Mouse (Mus musculus) hindbrain, embryonic 15.5 days (tissue): ENCODE results near the gene 2900026A02Rik. TPM values are rescaled to one million over a fixed set of nuclear protein-coding genes. Genes with fewer than 3 reads are reported as not detected.
A peak's percentile ranks its signal among the peaks of the same experiment; 100 is the strongest.

Experiments
- ATAC-seq: fragments of 200-750 bp; cut with Nextera tagmentation; 2 replicates; pipeline ENCODE4 v1.8.0; 2017; ENCODE audit warnings: low read depth, moderate number of reproducible peaks, moderate TSS enrichment; ENCODE audit not compliant: low FRiP score
- H3K27ac ChIP-seq: fragments of 300-500 bp; sonication (generic); replicated peaks from 2 replicates; pipeline ENCODE4 v1.5.1; 2015; ENCODE audit warnings: mild to moderate bottlenecking, inconsistent platforms
- H3K27me3 ChIP-seq: fragments of 300-500 bp; sonication (generic); 2 replicates; pipeline ENCODE4 v1.6.1; 2015; ENCODE audit warnings: control low read depth, inconsistent platforms
- H3K36me3 ChIP-seq: fragments of 300-500 bp; sonication (generic); 2 replicates; pipeline ENCODE4 v1.6.1; 2015; ENCODE audit warnings: control low read depth, inconsistent platforms
- H3K4me1 ChIP-seq: fragments of 300-500 bp; sonication (generic); replicated peaks from 2 replicates; pipeline ENCODE4 v1.6.1; 2015; ENCODE audit warnings: control low read depth, inconsistent platforms
- H3K4me2 ChIP-seq: fragments of 300-500 bp; sonication (generic); 2 replicates; pipeline ENCODE4 v1.6.1; 2015; ENCODE audit warnings: moderate library complexity, mild to moderate bottlenecking, inconsistent platforms
- H3K4me3 ChIP-seq: fragments of 300-500 bp; sonication (generic); 2 replicates; pipeline ENCODE4 v1.5.1; 2015; ENCODE audit warnings: mild to moderate bottlenecking, inconsistent platforms
- H3K9ac ChIP-seq: fragments of 300-500 bp; sonication (generic); 2 replicates; pipeline ENCODE4 v1.6.1; 2015; ENCODE audit warnings: inconsistent platforms
- H3K9me3 ChIP-seq: fragments of 300-500 bp; sonication (generic); 2 replicates; pipeline ENCODE4 v1.6.1; 2016; ENCODE audit warnings: control low read depth, inconsistent platforms
- WGBS: fragments of 180-500 bp; shearing (Covaris S2); methylation state at CpG from one replicate; pipeline ENCODE4 v1.1.7; 2015; 5-methylcytosine and 5-hydroxymethylcytosine counted together
- polyA plus RNA-seq: library from polyadenylated mRNA; unstranded; fragments of >200 nt; fragmentation: Nextera tagmentation; extraction: Ambion mirVana; gene quantifications from 2 replicates; pipeline ENCODE4 v1.2.1, GENCODE M21; 2015

2900026A02Rik gene
- polyA plus RNA-seq, 1 experiment from 2014 or later, result 3.9 TPM

DNA sequence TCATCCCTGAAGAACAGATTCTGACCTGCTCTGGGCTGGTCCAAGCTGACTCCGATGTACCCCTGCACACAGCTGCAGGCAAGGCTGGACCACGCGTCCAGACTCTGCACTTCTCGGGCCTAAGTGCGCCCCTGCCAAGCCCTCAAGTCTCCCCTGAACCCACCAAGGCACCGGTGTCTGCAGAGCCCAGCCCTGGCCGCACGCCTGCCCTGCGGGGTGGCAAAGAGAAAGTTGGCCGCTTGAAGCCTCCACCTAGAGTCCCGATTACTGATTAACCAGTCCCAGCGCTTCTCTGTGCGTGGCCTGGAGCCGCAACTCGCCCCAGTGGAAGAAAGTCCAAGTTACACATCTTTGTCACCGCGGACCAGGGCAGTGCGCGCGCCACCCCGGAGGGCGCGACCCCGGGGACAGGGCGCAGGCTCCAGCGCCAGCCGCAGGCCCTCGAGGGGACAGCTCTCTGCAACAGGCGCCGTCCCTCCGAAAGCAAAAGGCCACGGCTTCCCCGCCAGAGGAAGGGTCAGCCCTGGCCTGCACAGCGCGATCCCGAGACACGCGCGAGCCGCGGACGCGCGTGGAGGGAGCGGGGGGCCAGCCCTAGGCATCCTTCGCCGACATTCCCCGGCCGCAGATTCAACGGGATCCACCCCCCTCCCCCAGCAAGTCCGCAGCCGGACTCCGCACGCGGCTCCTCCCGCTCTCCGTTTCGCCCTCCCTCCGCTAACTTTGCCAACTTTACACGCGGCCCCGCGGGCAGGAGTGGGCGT, 471 bp downstream of the 2900026A02Rik start:
- H3K9me3 ChIP-seq, result no peaks in the 10 kb centered on the region
- H3K4me3 ChIP-seq, result peak overlapping the region; percentile 63
- H3K4me2 ChIP-seq, result peak overlapping the region; percentile 87
- H3K36me3 ChIP-seq, result no peaks in the 10 kb centered on the region
- WGBS, result 2% methylated on average over 63 of the region's 64 CpGs
- H3K9ac ChIP-seq, result peak overlapping the region; percentile 45
- H3K4me1 ChIP-seq, result peaks cover 8% of the 10 kb centered on the region
- peak; percentile 53; the same call in 1 of the 2 replicates for ATAC-seq
- H3K27ac ChIP-seq, result 0 out of 2 replicates have a peak overlapping the region, but pooled peaks have one; percentile 21
- no peaks in the 10 kb centered on the region for H3K27me3 ChIP-seq

DNA sequence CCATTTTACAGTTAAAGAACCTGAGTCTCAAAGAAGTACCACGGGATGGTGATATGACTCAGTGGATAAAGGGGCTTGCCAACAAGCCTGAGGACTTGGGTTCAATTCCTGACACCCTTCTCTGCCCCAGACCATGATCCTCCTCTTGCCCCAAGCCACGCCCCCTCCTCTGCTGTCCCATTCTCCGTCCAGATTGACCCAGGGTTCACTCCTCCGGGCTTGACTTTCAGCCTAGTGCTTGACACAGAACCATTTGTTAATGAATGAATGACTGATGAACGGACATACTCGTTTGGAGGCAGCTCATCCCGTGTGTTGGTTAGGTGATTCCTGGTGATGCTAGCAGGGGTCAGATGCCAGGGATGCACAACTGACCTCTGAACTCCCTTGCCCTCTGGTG, 1.2 kb downstream of the 2900026A02Rik start:
- no peaks in the 10 kb centered on the region for H3K36me3 ChIP-seq
- no peak overlapping the region for H3K9ac ChIP-seq
- H3K4me3 ChIP-seq, result no peak overlapping the region
- no peaks in the 10 kb centered on the region for H3K27me3 ChIP-seq
- peaks cover 7% of the 10 kb centered on the region for H3K4me1 ChIP-seq
- H3K9me3 ChIP-seq, result no peaks in the 10 kb centered on the region
- WGBS, result 50% methylated on average over 7 of the region's 7 CpGs
- no peak overlapping the region for H3K27ac ChIP-seq
- no peak for ATAC-seq
- peak overlapping the region; percentile 87 for H3K4me2 ChIP-seq

DNA sequence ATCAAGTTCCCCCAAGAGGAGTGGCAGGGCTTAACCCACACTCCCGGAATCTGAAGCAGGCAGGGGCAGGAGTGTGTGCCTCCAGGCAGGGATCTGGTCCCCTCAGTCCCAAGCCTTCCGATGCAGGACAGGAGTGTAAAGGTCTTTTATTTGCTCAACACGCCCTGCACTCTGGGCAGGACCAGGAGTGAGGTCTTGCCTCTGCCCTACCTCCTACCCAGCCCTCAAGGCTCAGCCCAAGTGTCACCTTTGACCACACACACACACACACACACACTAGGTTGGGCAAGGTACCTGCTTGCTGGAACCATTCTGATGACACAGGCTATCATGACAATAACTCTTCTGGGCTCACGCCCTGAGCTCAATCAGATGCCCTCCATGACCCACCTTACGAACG, 1.6 kb downstream of the 2900026A02Rik start:
- H3K27me3 ChIP-seq, result no peaks in the 10 kb centered on the region
- no peaks in the 10 kb centered on the region for H3K36me3 ChIP-seq
- H3K4me2 ChIP-seq, result no peak overlapping the region
- H3K9me3 ChIP-seq, result no peaks in the 10 kb centered on the region
- no peak overlapping the region for H3K9ac ChIP-seq
- no peak overlapping the region for H3K27ac ChIP-seq
- H3K4me3 ChIP-seq, result no peak overlapping the region
- ATAC-seq, result no peak
- H3K4me1 ChIP-seq, result peaks cover 7% of the 10 kb centered on the region
- 81% methylated on average over 6 of the region's 6 CpGs for WGBS

DNA sequence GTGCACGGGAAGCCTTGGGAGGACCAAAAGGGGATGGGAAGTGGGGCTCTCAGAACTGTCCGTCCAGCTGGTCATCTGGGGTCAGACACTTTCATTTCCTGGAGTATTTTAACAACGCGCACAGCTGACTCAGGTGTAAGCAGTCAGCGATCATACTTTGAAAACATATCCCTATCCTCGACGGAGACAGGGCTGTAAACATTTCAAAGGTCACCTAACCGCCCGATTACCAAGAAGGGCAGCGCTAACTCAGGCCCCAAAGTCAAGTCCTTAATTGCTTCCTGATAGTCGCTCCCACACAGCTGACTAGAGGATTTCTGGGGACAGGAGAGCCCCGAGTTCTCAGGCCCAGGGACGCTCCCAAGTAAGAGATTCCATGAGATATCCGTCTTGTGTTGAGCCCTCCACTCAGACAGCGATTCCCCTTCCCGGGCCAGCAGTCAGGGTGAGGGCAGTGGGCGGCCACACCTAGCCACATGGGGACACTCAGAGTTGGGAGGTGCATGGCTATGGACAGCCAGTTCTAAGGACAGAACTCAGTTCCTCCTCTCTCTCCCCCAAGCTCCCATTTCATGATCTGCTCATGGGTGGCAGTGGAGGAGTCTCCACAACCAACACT, 2.3 kb downstream of the 2900026A02Rik start:
- H3K4me3 ChIP-seq, result no peak overlapping the region
- H3K9me3 ChIP-seq, result no peaks in the 10 kb centered on the region
- peaks cover 7% of the 10 kb centered on the region for H3K4me1 ChIP-seq
- no peak for ATAC-seq
- WGBS, result 89% methylated on average over 17 of the region's 17 CpGs
- no peak overlapping the region for H3K9ac ChIP-seq
- H3K27me3 ChIP-seq, result no peaks in the 10 kb centered on the region
- H3K27ac ChIP-seq, result no peak overlapping the region
- H3K36me3 ChIP-seq, result no peaks in the 10 kb centered on the region
- H3K4me2 ChIP-seq, result no peak overlapping the region

DNA sequence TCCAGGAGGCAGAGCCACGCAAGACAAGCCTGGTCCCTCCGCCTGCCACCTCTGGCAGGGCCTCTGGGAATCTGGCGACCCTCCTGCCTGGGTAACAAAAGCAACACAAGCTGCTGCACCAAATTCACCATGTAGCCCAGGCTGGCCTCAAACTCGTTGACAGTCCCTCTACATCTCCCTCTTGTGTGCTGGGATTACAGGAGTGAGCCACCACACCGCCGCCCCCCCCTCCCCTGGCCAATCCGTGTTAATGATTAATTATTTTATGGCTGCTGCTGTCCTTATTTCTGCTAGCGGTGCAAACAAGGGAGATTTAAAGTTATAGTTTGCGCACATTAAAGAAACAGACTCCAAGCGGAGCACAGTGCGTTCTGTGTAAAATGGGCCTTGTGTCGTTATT, 4.0 kb downstream of the 2900026A02Rik start:
- Histone ChIP-seq H3K9ac (no peak overlapping the region), H3K36me3 (no peaks in the 10 kb centered on the region), H3K4me3 (no peak overlapping the region), H3K4me2 (no peak overlapping the region), H3K27ac (no peak overlapping the region), H3K27me3 (no peaks in the 10 kb centered on the region), H3K4me1 (peaks cover 7% of the 10 kb centered on the region), H3K9me3 (no peaks in the 10 kb centered on the region)
- WGBS, result 65% methylated on average over 12 of the region's 12 CpGs
- ATAC-seq, result no peak

DNA sequence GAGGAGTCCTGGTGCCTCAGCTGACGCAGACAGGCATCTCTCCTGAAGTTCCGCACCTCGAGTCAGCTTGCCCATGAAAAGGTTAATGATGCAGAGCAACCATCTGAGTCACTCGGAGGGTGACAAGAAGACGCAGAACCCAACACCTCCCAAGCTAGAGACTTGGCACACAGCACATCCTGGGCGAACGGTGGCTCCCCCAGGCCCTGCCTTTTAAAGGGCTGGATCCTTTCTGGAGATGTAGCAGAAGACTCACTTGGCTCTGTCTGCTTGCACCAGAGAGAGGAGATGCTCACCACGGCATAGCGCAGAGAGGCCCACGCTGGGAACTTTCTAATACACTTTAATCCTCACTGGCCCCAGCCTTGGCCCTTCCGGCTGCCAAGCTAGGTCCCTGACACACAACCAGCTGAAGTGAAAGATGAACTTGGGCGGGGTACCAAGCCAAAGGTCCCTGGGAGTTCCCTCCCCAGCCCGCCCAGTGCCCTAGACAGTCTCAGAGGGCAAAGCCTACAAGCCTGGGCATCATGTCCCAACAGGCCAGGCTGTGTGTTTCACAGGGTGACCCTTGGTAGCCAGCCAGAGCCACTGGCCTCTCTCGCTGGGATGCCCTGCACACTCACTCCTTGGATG, 4.6 kb downstream of the 2900026A02Rik start:
- no peaks in the 10 kb centered on the region for H3K36me3 ChIP-seq
- no peaks in the 10 kb centered on the region for H3K9me3 ChIP-seq
- no peaks in the 10 kb centered on the region for H3K27me3 ChIP-seq
- no peak overlapping the region for H3K4me3 ChIP-seq
- no peak for ATAC-seq
- no peak overlapping the region for H3K4me2 ChIP-seq
- no peak overlapping the region for H3K27ac ChIP-seq
- H3K4me1 ChIP-seq, result peaks cover 7% of the 10 kb centered on the region
- H3K9ac ChIP-seq, result no peak overlapping the region
- WGBS, result 72% methylated on average over 14 of the region's 14 CpGs

DNA sequence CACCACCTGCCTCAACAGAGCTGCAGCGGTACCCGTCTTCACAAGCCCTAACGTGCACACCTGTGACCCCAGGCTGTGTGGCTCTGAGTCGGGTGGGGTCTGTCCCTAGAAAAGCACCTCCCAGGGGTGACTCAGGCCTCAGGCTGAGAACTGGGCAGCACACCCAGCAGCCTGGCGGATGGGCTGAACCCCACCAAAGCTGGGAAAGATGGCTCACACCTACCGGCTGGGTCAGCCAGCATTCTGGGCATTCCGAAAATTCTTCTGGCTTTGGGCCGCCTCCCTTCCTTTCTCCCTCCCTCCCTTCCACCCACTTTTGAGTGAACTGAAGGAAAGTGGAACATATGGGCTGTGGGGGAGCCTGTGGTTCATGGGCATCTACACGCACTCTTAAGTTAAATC, 5.4 kb downstream of the 2900026A02Rik start:
- no peak overlapping the region for H3K27ac ChIP-seq
- 89% methylated on average over 9 of the region's 9 CpGs for WGBS
- H3K36me3 ChIP-seq, result no peaks in the 10 kb centered on the region
- H3K9ac ChIP-seq, result no peak overlapping the region
- no peak overlapping the region for H3K4me2 ChIP-seq
- H3K4me1 ChIP-seq, result peaks cover 5% of the 10 kb centered on the region
- ATAC-seq, result no peak
- H3K27me3 ChIP-seq, result no peaks in the 10 kb centered on the region
- H3K9me3 ChIP-seq, result no peaks in the 10 kb centered on the region
- no peak overlapping the region for H3K4me3 ChIP-seq

DNA sequence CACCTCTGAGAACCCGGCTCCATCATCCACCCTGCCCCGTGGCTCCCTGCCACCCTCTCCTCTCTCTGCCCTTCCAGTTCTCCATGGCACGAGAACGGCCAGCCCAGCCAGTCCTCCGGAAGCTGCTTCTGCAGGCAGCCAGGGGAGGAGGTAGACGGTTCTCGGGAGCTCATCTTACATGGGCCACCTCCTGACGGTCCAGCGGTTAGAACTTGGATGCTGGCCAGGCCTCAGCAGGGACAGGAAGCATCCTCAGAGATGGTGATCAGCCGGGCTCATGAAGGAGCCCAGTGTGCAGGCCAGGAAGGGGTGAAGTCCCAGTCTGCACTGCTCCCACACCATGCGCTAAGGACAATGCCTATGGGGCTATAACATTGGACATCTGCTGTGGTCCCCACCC, 6.6 kb downstream of the 2900026A02Rik start:
- H3K9ac ChIP-seq, result no peak overlapping the region
- H3K36me3 ChIP-seq, result no peaks in the 10 kb centered on the region
- H3K4me1 ChIP-seq, result peaks cover 5% of the 10 kb centered on the region
- H3K9me3 ChIP-seq, result no peaks in the 10 kb centered on the region
- H3K27me3 ChIP-seq, result no peaks in the 10 kb centered on the region
- WGBS, result 68% methylated on average over 11 of the region's 11 CpGs
- H3K27ac ChIP-seq, result no peak overlapping the region
- H3K4me3 ChIP-seq, result no peak overlapping the region
- no peak overlapping the region for H3K4me2 ChIP-seq
- ATAC-seq, result no peak

DNA sequence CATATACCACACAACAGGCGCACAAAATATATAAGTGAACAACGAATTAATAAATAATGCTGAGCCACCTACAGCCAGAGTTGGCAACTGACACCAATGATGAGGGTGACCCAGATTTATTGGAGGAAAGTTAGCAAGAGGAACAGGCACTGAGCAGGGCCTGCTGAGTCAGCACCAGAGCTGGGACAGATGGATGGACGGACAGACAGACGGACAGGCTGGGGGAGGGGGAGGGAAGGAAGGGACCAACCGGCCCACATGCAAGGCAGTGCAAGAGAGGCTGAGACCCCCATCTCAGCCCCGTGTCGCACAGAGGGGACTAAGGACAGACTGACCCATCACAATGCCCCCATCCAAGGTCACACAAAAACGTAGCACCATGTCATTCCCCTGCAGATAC, 7.0 kb downstream of the 2900026A02Rik start:
- ATAC-seq, result no peak
- Histone ChIP-seq H3K4me2 (no peak overlapping the region), H3K9ac (no peak overlapping the region), H3K36me3 (no peaks in the 10 kb centered on the region), H3K27ac (no peak overlapping the region), H3K4me1 (peaks cover 9% of the 10 kb centered on the region), H3K27me3 (no peaks in the 10 kb centered on the region), H3K9me3 (no peaks in the 10 kb centered on the region), H3K4me3 (no peak overlapping the region)
- WGBS, result 91% methylated on average over 7 of the region's 8 CpGs

DNA sequence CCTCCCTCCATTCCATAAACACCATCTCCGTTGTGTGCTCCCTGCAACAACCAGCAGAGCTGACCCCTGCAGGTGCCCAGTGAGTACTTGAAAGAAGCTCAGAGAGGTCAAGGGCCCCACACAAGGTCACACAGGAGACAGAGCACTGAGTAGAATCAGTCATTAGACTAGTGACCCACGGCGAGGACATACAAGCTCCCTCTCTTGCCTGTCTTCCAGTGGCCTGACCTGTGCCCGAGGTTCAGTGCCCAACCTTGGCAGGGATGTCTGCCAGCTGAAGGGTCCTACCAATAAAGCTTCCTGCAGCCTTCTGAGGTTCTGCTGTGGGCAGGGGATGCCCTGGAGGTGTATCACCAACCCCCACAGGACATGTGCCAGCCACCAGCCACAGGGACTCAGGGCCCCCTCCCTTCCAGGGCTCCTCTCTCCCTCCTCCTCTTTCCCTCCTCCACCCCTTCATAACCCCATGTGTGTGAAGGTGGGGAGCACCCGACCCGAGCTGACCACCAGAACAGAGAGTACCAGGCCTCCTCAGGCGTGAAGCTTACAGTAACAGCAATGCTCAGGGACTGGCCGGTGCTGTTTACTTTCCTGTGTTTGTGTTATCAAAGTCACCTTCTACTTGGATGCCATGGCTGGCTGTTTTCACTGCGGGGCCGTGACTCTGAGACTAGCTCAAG, 8.7 kb downstream of the 2900026A02Rik start:
- H3K4me1 ChIP-seq, result peaks cover 20% of the 10 kb centered on the region
- no peaks in the 10 kb centered on the region for H3K36me3 ChIP-seq
- H3K9me3 ChIP-seq, result no peaks in the 10 kb centered on the region
- WGBS, result 76% methylated on average over 10 of the region's 10 CpGs
- H3K27me3 ChIP-seq, result no peaks in the 10 kb centered on the region
- H3K27ac ChIP-seq, result no peak overlapping the region
- no peak overlapping the region for H3K4me3 ChIP-seq
- H3K4me2 ChIP-seq, result no peak overlapping the region
- no peak overlapping the region for H3K9ac ChIP-seq
- no peak for ATAC-seq

DNA sequence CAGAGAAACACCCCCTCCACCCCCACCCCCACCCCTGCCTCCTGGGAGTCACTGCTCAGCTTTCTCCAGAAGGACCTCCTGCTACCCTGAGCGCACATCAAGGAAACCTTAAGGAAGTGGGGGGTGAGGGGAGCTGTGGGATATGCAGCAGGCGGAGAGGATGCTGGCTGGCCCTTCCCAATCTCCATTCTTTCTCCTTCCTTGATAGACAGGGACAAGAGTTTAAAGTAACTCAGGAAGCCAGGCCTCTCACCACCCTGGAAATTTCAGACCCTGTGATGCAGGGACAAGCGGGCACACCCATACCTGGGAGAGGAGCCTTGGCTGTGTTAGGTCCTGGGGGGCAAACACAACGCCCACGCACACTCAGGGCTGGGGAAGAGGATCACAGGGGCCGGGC, 10.7 kb downstream of the 2900026A02Rik start:
- ATAC-seq, result no peak
- H3K27me3 ChIP-seq, result no peaks in the 10 kb centered on the region
- H3K9ac ChIP-seq, result no peak overlapping the region
- no peaks in the 10 kb centered on the region for H3K36me3 ChIP-seq
- H3K27ac ChIP-seq, result peak overlapping the region; percentile 75
- peaks cover 24% of the 10 kb centered on the region for H3K4me1 ChIP-seq
- 66% methylated on average over 6 of the region's 6 CpGs for WGBS
- H3K4me2 ChIP-seq, result no peak overlapping the region
- no peaks in the 10 kb centered on the region for H3K9me3 ChIP-seq
- H3K4me3 ChIP-seq, result no peak overlapping the region

DNA sequence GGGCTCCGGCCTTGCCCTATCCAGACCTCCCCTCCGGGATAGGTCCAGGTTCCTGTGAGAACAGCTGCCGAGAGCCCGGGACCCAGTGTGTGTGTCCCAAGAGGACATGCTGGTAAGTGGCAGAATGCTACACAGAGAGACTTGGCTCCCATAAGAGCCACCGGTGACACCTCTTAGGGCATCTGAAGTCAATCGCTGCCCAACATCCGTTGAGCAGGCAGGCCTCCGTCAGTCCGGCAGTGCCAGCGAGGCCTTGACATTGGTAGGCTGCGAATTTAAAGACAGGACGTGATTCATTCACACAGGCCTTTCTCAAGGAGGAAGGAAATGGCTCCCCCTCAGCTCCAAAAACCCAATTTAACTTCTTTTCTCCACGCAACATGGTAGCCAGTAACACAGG, 11.1 kb downstream of the 2900026A02Rik start:
- peaks cover 24% of the 10 kb centered on the region for H3K4me1 ChIP-seq
- peak overlapping the region; percentile 75 for H3K27ac ChIP-seq
- no peak overlapping the region for H3K4me3 ChIP-seq
- 82% methylated on average over 13 of the region's 13 CpGs for WGBS
- no peaks in the 10 kb centered on the region for H3K9me3 ChIP-seq
- H3K36me3 ChIP-seq, result no peaks in the 10 kb centered on the region
- no peak overlapping the region for H3K4me2 ChIP-seq
- no peaks in the 10 kb centered on the region for H3K27me3 ChIP-seq
- no peak for ATAC-seq
- H3K9ac ChIP-seq, result no peak overlapping the region
